Mouse (Mus musculus): ENCODE data around the gene S100b. TPM values are rescaled to one million over a fixed set of nuclear protein-coding genes. Genes with fewer than 3 reads are reported as not detected.

The S100b gene
- polyA plus RNA-seq, 1 experiment from 2014 or later = 0.20 TPM

MicroRNAs encoded within 50 kb of the gene (microRNA counts, 519-probe panel; counts per million panel counts)
- not detected for microRNA mmu-miR-678

Small RNAs within 50 kb of the gene (microRNA-seq; reads per million reads assigned to microRNA genes)
- gene Mir678 = not detected

Other genes with a start within 250 kb of the S100b start
- 33.2 and 34.3 TPM in 2 replicates for gene Zfp280b, start 221.2 kb upstream of the S100b start, polyA plus RNA-seq (2014; fragmentation: Nextera tagmentation; extraction: Ambion mirVana)
- gene Slc5a4b, start 142.9 kb upstream of the S100b start, polyA plus RNA-seq (2014; fragmentation: Nextera tagmentation; extraction: Ambion mirVana) = not detected in 2 replicates
- gene Slc5a4a, start 106.4 kb upstream of the S100b start, polyA plus RNA-seq (2014; fragmentation: Nextera tagmentation; extraction: Ambion mirVana) = not detected in 2 replicates
- 106 and 115 TPM in 2 replicates for gene Prmt2, start 16.0 kb upstream of the S100b start, polyA plus RNA-seq (2014; fragmentation: Nextera tagmentation; extraction: Ambion mirVana)
- 4.1 and 4.2 TPM in 2 replicates for gene Dip2a, start 91.4 kb downstream of the S100b start, polyA plus RNA-seq (2014; fragmentation: Nextera tagmentation; extraction: Ambion mirVana)
- gene AC141477.1, start 186.6 kb downstream of the S100b start, polyA plus RNA-seq (2014; fragmentation: Nextera tagmentation; extraction: Ambion mirVana) = not detected in 2 replicates
- 15.6 and 16.4 TPM in 2 replicates for gene Pcnt, start 188.9 kb downstream of the S100b start, polyA plus RNA-seq (2014; fragmentation: Nextera tagmentation; extraction: Ambion mirVana)
- gene 2610028H24Rik, start 195.2 kb downstream of the S100b start, polyA plus RNA-seq (2014; fragmentation: Nextera tagmentation; extraction: Ambion mirVana) = not detected in 2 replicates
- 66.8 and 68.6 TPM in 2 replicates for gene Mcm3ap, start 215.1 kb downstream of the S100b start, polyA plus RNA-seq (2014; fragmentation: Nextera tagmentation; extraction: Ambion mirVana)
- 5.7 and 6.1 TPM in 2 replicates for gene Ybey, start 215.3 kb downstream of the S100b start, polyA plus RNA-seq (2014; fragmentation: Nextera tagmentation; extraction: Ambion mirVana)